ENCODE assay signal across 8 mouse cellular contexts in genomic region chr4:129640638-129641467, GRCm38 (mm10). TPM values are rescaled to one million over a fixed set of nuclear protein-coding genes. Genes with fewer than 3 reads are reported as not detected.
A peak's percentile ranks its signal among the peaks of the same experiment; 100 is the strongest.
DNase-seq lines count a peak whose midpoint lies in the region; ATAC-seq lines count a peak whose summit lies in the region.

TSS of gene Txlna (minus strand) at chr4:129641065.

- under 1% methylated on average over 60 of the region's 60 CpGs for WGBS in heart, embryonic 13.5 days
- under 1% methylated on average over 60 of the region's 60 CpGs for WGBS in liver, embryonic 12.5 days (ENCODE audit: insufficient replicate concordance)
- WGBS in stomach, embryonic 15.5 days, result under 1% methylated on average over 60 of the region's 60 CpGs

- H3K4me3 ChIP-seq in brown adipose tissue, adult 24 weeks (ENCODE audit: insufficient read depth, low read depth, low read length), result peak within 1 kb of the TSS; percentile 98
- peak within 1 kb of the TSS; percentile 66 for H3K4me3 ChIP-seq in heart, embryonic 13.5 days
- H3K4me3 ChIP-seq in liver, embryonic 12.5 days, result peak within 1 kb of the TSS; percentile 75
- H3K4me3 ChIP-seq in stomach, embryonic 15.5 days (replicated peaks), result peak within 1 kb of the TSS; percentile 70

- peak within 1 kb of the TSS; percentile 87 for H3K4me2 ChIP-seq in heart, embryonic 13.5 days
- peak within 1 kb of the TSS; percentile 94 for H3K4me2 ChIP-seq in liver, embryonic 12.5 days
- peak within 1 kb of the TSS; percentile 78 for H3K4me2 ChIP-seq in stomach, embryonic 15.5 days

- H3K36me3 ChIP-seq in heart, embryonic 13.5 days, result peaks cover 58% of the 10 kb centered on the region
- peaks cover 52% of the 10 kb centered on the region for H3K36me3 ChIP-seq in liver, embryonic 12.5 days
- H3K36me3 ChIP-seq in stomach, embryonic 15.5 days, result peaks cover 26% of the 10 kb centered on the region

- no peaks in the 10 kb centered on the region for H3K27me3 ChIP-seq in heart, embryonic 13.5 days (replicated peaks)
- no peaks in the 10 kb centered on the region for H3K27me3 ChIP-seq in liver, embryonic 12.5 days (replicated peaks)
- no peaks in the 10 kb centered on the region for H3K27me3 ChIP-seq in stomach, embryonic 15.5 days (replicated peaks)

- ATAC-seq in heart, embryonic 13.5 days (ENCODE audit: extremely low read depth, insufficient number of reproducible peaks, low FRiP score, low TSS enrichment), result peak; percentile 90
- ATAC-seq in liver, embryonic 12.5 days, result peak; percentile 91
- ATAC-seq in stomach, embryonic 15.5 days (ENCODE audit: insufficient read depth, low FRiP score, low read depth), result peak; percentile 92

- peaks cover 4% of the 10 kb centered on the region for H3K4me1 ChIP-seq in brown adipose tissue, adult 24 weeks (ENCODE audit: control insufficient read depth, insufficient read depth, insufficient read length, low read length)
- peaks cover 28% of the 10 kb centered on the region for H3K4me1 ChIP-seq in heart, embryonic 13.5 days
- H3K4me1 ChIP-seq in liver, embryonic 12.5 days, result peaks cover 35% of the 10 kb centered on the region
- H3K4me1 ChIP-seq in stomach, embryonic 15.5 days, result peaks cover 13% of the 10 kb centered on the region

- DNase-seq in CD4-positive, CD25-positive, alpha-beta regulatory T cell, adult 2 months (ENCODE audit: low read depth, low spot score), result peak; percentile 94
- peak; percentile 94 for DNase-seq in fat pad, adult 2 months (ENCODE audit: extremely low read depth, low read depth, low spot score)
- DNase-seq in kidney, postnatal 10 days, result peak; percentile 98
- peak; percentile 91 to 93 for DNase-seq in natural killer cell, adult 2 months (ENCODE audit: low spot score in 2 of 2)

- H3K9ac ChIP-seq in heart, embryonic 13.5 days, result peak within 1 kb of the TSS; percentile 91
- H3K9ac ChIP-seq in liver, embryonic 12.5 days, result peak within 1 kb of the TSS; percentile 85
- peak within 1 kb of the TSS; percentile 53 for H3K9ac ChIP-seq in stomach, embryonic 15.5 days

- H3K9me3 ChIP-seq in heart, embryonic 13.5 days, result no peaks in the 10 kb centered on the region
- no peaks in the 10 kb centered on the region for H3K9me3 ChIP-seq in liver, embryonic 12.5 days (replicated peaks)
- no peaks in the 10 kb centered on the region for H3K9me3 ChIP-seq in stomach, embryonic 15.5 days

- peak within 1 kb of the TSS; percentile 99 for H3K27ac ChIP-seq in brown adipose tissue, adult 24 weeks (replicated peaks; ENCODE audit: low read depth, low read length)
- peak within 1 kb of the TSS; percentile 94 for H3K27ac ChIP-seq in heart, embryonic 13.5 days (replicated peaks)
- peak within 1 kb of the TSS; percentile 89 for H3K27ac ChIP-seq in liver, embryonic 12.5 days
- peak within 1 kb of the TSS; percentile 97 for H3K27ac ChIP-seq in stomach, embryonic 15.5 days

RNA-seq across cellular contexts. Expression of gene Txlna, which starts in this region (rescaled TPM):
- polyA plus RNA-seq in brown adipose tissue, adult 24 weeks (2012; ENCODE audit: insufficient read depth, insufficient read length, missing spikeins), result 13.5 and 15.8 TPM in 2 replicates
- polyA plus RNA-seq in heart, embryonic 13.5 days (2015; fragmentation: Nextera tagmentation; extraction: Ambion mirVana), result 47.5 and 49.4 TPM in 2 replicates
- 45.4 and 45.7 TPM in 2 replicates for polyA plus RNA-seq in liver, embryonic 12.5 days (2016; fragmentation: Nextera tagmentation; extraction: Ambion mirVana)
- 63.0 and 66.1 TPM in 2 replicates for polyA plus RNA-seq in stomach, embryonic 15.5 days (2015; fragmentation: Nextera tagmentation; extraction: Ambion mirVana)

Comparison
In these comparisons a context has a peak if more than half of its experiments do, and no peak if none do; other contexts are left out.
1. Peak in every context shown above with its lines: DNase-seq, ATAC-seq, H3K4me3 ChIP-seq and H3K27ac ChIP-seq.